Mouse (Mus musculus) mammary gland, adult 2 months (tissue): ENCODE results near the gene Polr1c. TPM values are rescaled to one million over a fixed set of nuclear protein-coding genes. Genes with fewer than 3 reads are reported as not detected.

Experiments used
- polyA plus RNA-seq: library from polyadenylated mRNA; depleted of rRNA; stranded (reverse); fragments of >200 nt; gene quantifications from 2 replicates; pipeline ENCODE4 v1.2.3, GENCODE M21; 2012; ENCODE audit warnings: low replicate concordance; rRNA removed

Gene Polr1c
- 30.8 and 44.5 TPM in 2 replicates for polyA plus RNA-seq

GRCm38 (mm10) chr17:46247512-46248188 lies at the start of gene Polr1c, which contains the start of gene Yipf3:
Polr1c (minus strand) TSS chr17:46248054.
Yipf3 (plus strand) TSS chr17:46248080.

DNA sequence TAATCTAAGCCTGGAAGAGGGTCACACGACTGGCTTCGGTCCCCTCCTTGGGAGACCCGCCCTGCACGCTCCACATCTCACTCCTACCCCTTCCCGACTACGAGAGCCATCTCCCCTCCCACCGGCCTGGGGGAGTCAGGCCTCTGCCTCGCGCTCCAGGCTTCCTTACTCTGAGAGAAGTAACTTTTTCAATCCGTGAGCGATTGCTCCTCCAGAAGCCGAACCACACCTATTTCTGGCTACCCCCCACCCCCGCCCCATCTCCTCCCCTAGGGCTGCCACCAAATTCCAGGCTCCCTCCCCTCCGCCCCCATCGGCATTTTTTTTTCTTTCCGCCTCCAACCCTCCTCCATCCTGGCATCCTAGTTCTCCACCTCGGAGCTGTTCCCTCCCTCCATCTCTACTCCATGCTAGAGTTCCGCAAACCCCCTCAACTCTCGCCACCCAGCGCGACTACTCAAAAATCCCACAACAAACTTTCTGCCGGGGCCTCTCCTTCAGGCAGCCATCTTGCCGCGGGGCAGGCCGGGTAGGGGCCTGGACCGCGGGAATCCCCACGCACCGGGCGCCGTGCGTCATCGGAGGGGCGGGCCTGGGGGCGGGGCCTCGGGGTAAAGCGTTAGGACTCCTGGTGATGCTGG lies 34.7 kb upstream of the Polr1c start, which contains the start of gene Tjap1:
Gene Tjap1 (minus strand): TSS at position 544 of the 641 bp plus-strand sequence.

DNA sequence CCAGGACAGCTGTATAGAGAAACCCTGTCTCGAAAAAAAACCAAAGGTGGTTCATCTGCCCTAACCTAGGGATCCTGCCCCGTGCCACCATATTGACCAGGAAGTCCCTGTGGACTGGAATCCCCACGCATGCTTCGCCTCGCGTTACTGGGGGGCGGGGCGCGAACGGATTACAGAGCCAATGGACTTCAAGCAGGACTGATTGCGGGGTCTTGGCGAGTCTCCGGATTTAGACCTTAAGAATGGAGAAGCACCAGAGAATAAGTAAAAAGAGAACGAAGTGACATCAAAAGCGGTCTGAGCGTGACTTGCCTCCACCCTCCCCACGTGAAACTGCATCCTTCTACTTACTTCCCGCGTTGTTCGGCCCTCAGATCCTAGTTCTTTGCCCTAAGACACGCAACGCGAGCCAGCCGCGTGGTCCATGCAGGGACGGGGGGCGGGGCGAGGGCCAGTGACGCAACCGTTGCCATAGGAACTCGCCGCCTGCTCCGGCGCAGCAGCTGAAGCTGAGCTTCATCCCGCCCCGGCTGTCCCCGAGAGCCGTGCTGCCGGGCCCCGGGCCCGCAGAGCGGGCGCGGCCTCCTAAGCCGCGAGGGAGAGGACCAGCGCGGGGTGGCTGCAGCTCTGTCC lies 5.7 kb upstream of the Polr1c start, which contains the start of gene Lrrc73:
Gene Lrrc73 (plus strand): TSS at position 80 of the 633 bp plus-strand sequence.

DNA sequence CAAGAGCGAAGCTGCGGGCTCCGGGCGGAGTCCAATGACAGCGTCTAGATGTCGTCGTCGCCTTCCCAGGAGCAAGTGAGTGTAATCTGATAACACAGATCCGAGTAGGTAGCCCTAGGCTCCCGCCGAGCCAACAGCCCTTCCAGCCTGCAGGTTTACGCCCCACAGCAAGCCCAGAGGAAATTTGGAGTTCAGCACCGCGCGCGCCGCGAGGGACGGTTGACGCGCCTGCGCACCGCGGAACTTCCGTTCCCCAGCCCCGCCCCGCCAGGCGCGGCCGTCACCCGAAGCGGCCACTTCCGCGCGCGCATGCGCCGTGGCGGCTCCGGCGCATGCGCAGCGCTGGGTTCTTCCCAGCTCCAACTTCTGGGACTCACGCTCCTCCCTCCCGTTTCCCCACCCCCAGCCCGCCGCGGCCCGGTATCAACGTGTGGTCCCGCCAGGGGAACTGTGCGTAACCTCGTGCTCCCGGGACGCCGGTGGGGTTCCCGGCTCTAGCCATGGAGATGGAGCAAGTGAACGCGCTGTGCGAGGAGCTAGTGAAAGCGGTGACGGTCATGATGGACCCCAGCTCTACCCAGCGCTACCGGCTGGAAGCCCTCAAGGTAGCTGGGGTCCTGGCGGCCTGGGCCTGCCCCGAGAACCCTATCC lies 45.3 kb downstream of the Polr1c start, which contains the start of the genes Polh and Xpo5:
Gene Polh (minus strand): TSS at position 225 of the 651 bp plus-strand sequence.
Gene Xpo5 (plus strand): TSS at position 362 of the 651 bp plus-strand sequence.

Other genes starting within 250 kb of the Polr1c start
- 326 and 345 TPM in 2 replicates for gene Vegfa, start 215.7 kb downstream of the Polr1c start, polyA plus RNA-seq
- 36.4 and 54.9 TPM in 2 replicates for gene Mrps18a, start 137.1 kb downstream of the Polr1c start, polyA plus RNA-seq
- gene Rsph9, start 103.8 kb downstream of the Polr1c start, polyA plus RNA-seq: 5.0 and 6.8 TPM in 2 replicates
- gene Mad2l1bp, start 94.5 kb downstream of the Polr1c start, polyA plus RNA-seq: 15.7 and 17.7 TPM in 2 replicates
- gene Gtpbp2, start 87.0 kb downstream of the Polr1c start, polyA plus RNA-seq: 130 and 159 TPM in 2 replicates
- gene Polh, start 45.4 kb downstream of the Polr1c start, polyA plus RNA-seq: 5.6 and 7.7 TPM in 2 replicates
- gene Xpo5, start 45.3 kb downstream of the Polr1c start, polyA plus RNA-seq: 17.5 and 23.7 TPM in 2 replicates
- 286 and 320 TPM in 2 replicates for gene Yipf3, start within 50 bp of the Polr1c start, polyA plus RNA-seq
- 1.2 and 2.9 TPM in 2 replicates for gene Lrrc73, start 5.5 kb upstream of the Polr1c start, polyA plus RNA-seq
- 38.5 and 59.6 TPM in 2 replicates for gene Tjap1, start 35.0 kb upstream of the Polr1c start, polyA plus RNA-seq
- 1.8 and 2.0 TPM in 2 replicates for gene Dlk2, start 49.4 kb upstream of the Polr1c start, polyA plus RNA-seq
- gene Abcc10, start 80.3 kb upstream of the Polr1c start, polyA plus RNA-seq: 22.9 and 27.6 TPM in 2 replicates
- gene Zfp318, start 135.7 kb upstream of the Polr1c start, polyA plus RNA-seq: 26.3 and 34.3 TPM in 2 replicates
- gene Crip3, start 180.9 kb upstream of the Polr1c start, polyA plus RNA-seq: 5.5 and 15.0 TPM in 2 replicates
- gene Slc22a7, start 190.4 kb upstream of the Polr1c start, polyA plus RNA-seq: 0.41 TPM in 1 of 2 replicates, not detected in the other
- 0.33 and 0.61 TPM in 2 replicates for gene Ttbk1, start 239.6 kb upstream of the Polr1c start, polyA plus RNA-seq
- 1.5 and 2.5 TPM in 2 replicates for gene Dnph1, start 248.7 kb upstream of the Polr1c start, polyA plus RNA-seq